Mouse (Mus musculus): ENCODE results near the gene Nudt3.
"Not testable (repeated sequence)": the region's sequence is repeated elsewhere in the genome, so short reads cannot be mapped to it uniquely, and the experiment has no call there.

The Nudt3 gene

DNA sequence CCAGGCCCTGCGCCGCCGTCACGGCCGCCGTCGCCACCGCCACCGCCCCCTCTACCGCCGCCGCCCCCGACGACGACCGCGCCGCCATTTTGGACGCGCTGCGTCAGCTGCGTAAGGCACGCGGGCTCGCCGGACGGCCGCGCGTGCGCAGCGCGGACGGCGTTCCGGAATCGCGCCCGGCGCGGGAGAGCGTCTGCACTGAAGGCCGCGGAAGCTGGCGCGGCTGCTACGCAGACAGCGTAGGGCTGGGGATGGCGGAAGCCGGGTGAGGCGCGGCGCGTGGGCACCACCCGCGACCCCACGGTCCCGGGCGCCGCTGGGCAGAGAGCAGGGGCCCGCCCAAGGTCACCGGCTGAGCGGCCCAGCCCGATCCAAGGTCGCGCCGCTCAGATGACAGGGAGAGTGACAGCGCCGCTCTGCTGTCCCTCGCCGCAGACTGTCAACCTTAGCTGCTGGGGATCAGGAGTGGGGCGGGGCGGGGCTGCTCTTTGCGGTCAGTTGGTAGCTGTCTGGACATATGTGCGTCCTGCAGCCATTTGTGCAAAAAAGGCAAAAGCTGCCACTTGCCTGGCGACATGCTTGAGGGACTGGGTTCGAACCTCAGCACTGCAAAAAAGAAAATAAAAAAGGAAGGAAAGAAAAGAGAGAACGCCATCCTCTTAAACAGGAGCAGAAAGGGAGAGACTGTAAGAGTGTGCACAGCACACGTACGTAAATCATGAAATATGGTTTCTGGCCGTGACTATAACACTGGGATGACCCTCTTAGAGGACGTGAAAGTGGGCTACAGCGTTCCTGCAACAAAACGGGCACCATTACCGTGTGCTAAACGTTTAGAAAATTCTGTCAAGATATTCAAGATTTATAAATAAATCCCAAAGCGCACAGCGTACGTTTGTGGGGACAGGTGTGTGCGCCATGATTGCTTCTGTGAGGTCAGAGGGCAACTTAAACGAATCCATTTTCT lies at the start of gene Nudt3:
Nudt3 (minus strand) TSS at position 136 of the 967 bp plus-strand sequence.
- peak; percentile 85 to 90 for DNase-seq (ENCODE audit: low spot score in 2 of 2)

DNA sequence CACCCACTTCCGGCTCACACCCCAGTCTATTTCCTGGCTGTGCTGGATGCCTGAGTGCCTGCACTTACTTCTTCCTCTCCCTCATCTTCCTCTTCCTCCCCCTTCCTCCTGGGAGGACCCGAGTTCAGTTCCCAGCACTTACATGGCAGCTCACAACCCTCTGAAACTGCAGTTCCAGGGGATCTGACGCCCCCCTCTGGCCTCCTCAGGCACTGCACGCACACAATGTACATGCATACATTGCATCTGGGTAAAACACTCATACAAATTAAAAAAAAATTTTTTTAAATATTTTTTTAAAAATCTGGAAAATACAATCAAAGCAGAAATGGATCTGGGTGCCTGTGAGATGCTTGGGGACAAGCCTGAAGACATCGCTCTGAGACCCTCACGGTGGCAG lies 48.4 kb upstream of the Nudt3 start:
- no peak for DNase-seq (ENCODE audit: low spot score in 2 of 2)

DNA sequence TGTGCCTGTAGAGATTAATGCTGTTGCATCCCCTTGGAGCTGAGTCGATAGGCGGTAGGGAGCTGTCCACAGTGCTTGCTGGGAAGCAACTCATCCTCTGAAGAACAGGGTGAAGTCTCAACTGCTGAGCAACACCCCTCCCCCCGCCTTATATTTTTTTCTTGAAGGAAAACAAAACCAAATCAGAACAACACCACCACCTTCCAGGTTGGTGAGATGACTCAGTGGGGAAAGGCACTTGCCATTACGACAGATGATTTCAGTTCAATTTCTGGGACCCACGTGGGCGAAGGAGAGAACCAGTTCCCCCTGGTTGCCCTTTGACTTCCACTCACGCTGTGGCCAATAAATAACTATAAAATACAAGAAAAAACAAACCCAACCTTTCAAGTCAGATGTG lies 35.5 kb upstream of the Nudt3 start:
- DNase-seq (ENCODE audit: low spot score in 2 of 2), result no peak

DNA sequence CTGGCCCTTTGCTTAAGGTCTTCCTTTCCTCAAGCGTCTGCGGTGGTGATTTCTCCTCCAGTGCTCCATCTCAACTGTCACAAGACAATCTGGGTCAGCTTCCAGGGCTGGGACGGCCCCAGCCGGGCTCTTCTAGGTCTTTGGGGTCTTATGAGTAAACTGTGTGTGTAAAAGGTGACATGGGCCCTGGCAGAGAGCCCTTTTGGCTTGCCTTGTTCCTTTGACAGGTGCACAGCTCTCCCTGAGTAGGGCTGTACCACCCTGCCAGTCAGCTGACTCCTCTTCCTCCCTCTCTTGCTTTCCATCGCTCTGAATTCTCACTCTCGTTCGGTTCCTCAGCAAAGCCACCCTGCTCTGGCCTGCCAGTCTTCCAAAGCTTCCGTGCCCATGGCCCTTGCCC lies 33.8 kb upstream of the Nudt3 start:
- no peak for DNase-seq (ENCODE audit: low spot score in 2 of 2)

DNA sequence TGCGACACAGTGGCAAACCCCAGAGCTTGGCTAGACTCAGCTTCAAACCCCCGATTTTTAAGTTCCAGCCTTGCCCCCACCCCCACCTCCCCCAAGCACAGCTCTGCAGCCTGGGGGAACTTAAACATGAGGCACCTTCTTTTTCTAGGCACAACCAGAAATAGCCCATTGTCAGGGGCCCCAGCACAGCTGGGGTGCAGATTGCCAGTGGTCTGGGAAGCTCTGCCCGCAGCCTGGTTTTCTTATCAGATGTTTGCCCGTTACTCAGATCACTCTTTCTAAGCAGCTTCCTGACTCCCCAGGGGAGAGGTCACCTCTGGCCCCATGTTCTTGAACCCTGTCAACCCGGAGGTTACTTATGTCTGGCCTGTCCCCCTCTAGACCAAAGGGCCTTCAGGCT lies 33.1 kb upstream of the Nudt3 start:
- DNase-seq (ENCODE audit: low spot score in 2 of 2), result no peak

DNA sequence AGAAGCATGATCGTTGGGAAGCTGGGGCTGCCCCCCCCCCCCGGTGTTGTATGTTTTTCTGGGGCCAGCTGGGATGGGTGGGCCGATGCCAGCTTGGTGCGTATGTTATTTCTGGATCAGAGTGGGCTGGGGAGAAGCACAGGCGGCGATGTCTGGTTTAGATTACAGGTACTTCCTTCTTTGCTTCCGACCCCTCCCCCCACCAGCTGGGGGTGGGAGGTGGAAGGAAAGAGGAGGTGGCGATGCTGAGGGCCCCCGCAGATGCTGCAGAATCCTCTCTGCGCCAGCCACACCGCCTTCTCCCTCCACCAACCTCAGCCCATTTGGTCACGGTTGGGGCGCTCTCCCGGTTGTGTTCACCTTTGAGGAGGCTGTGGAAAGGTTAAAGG lies 32.7 kb upstream of the Nudt3 start:
- peak in 1 of 2 experiments; percentile 58 for DNase-seq (ENCODE audit: low spot score in 2 of 2)

DNA sequence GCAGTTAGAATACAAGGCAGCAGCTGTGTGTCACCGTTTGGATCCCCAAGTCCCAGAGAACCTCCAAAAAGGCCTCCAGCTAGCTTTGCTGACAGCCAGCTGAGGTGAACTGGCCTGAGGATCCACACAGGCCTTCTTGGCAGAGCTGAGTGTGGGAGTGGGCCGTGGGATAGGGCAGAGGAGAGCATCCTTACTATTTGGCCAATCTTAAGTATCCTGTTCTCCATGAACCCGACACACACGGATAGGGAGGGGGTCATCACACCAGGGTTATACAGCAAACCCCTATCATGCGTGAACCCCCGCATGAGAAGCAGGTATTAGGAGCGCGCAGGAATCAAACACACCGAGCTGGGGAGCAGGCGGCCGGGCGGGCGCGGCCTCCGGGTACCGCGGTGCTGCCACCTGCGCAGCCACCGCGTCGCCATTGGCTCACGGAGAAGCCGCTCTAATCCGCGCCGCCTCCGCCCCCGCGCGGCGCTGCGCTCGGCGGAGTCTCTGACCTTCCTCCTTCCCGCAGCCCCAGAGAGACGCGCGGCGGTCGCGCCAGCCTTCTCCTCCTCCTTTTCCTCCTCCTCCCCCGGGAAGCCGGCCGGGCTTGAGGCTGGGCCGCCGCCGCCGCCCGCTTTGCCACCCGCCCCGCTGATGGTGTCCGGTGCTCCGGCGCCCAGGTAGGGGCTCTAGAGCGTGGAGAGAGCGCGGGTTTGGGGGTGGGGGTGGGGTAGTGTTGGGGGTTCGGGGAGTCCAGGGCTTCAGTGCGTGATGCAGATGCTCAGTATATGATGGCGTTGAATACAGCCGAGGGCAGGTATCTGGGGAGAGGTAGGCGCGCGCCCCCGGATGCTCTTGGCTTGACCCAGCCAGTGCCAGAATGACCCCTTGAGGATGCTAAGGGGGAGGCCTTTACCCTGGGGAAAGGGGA lies 32.1 kb upstream of the Nudt3 start, which contains the start of gene Pacsin1:
Pacsin1 (plus strand) TSS at position 421 of the 922 bp plus-strand sequence.
- peak; percentile 24 to 57 for DNase-seq (ENCODE audit: low spot score in 2 of 2)

DNA sequence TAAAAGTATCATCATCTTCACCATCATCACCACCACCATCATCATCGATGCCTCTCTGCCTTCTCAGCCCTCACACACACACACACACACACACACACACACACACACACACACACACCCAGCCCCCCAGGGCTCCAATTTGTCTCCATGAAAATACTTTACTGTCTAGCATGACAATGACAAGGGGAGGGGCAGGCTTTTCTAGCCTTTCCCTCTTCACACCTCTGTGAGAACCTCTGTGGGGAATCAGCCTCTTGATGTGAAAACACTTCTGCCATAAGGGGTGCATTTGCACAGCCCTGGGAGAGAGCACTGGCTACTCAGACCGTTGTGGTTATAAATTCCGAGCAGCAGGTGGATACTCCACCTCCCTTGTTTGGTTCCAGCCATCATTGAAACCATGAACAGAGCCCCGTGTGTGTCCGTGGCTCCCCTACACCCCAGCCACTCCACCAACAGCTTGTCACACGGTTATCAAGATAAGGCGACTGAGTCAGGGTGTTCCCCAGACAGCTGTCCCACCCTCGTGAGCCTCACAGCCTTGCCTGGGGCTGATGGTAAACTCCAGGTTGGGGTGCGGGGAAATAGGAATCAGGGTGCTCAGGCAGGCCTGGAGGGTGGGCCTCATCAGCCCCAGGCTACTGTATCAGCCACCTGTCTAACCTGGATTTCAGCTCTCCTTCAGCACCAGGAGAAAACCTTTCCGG lies 30.1 kb upstream of the Nudt3 start:
- no peak for DNase-seq (ENCODE audit: low spot score in 2 of 2)

DNA sequence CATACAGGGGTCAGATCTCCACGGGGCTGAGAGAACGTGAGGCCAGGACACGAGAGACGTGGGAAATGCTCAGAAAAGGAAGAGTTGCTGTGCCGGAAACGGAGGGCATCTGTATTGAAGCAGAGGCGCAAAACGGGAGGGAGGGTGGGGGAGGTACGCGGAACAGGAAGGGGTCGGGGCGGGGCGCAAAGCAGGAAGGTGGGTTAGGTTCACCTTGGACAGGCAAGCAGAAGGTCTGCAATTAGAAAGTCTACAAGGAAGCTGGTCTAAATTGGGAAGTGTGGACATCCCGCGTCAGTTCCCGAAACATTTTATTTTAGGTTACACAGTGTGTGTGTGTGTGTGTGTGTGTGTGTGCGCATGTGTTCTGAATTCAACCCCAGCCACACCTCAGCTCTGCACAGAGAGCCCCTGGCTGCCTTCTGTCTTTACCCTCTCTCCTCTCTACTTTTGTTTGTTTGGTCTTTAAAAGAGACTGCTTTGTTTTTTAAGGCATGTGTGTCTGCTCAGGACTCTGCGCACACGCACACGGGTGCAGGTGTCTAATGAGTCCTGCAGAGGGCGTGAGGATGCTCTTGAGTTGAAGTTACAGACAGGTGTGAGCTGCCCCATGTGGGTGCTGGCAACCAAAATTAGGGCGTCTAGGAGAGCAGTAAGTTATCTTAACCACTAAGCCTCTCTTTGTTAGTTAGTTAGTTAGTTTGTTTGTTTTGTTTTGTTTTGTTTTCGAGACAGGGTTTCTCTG lies 28.9 kb upstream of the Nudt3 start:
- no peak for DNase-seq (ENCODE audit: low spot score in 2 of 2)

DNA sequence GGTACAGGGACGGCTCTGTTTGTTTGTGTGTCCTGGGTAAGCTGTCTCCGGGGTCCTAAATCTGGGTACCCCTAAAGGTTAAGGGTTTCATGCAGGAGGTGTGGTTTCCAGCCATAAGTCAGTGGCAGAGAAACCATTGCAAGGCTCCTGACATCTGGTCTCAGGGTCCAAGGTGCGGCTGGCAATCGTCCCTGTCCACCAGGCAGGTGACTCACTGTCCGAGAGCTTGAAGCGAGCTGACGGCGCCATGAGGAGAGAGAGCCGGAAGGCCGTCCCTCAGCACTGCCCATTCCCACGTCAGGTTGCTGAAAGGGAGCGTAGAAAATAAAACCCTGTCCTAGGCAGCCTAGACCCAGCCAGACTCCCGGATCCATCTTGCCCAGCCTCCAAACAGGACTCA lies 27.3 kb upstream of the Nudt3 start:
- no peak for DNase-seq (ENCODE audit: low spot score in 2 of 2)

DNA sequence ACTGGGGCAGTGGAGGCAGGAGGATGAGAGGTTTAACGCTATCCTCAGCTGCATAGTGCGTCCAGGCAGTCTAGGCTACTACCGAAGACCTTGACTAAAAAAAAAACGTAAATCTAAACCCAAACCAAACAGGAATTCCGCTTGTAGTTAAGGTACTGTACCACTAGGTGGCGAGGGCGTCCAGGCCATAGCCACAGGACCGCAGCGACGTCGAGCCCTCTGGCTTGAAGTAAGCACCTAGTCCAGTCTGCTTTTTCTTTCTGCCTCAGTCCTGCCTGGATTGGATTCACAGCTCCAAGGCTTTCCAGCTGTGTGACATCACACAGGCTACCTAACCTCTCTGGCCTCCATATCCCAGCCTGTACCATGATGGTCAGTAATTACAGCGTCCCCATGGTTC lies 26.9 kb upstream of the Nudt3 start:
- DNase-seq (ENCODE audit: low spot score in 2 of 2), result peak; percentile 47 to 79

DNA sequence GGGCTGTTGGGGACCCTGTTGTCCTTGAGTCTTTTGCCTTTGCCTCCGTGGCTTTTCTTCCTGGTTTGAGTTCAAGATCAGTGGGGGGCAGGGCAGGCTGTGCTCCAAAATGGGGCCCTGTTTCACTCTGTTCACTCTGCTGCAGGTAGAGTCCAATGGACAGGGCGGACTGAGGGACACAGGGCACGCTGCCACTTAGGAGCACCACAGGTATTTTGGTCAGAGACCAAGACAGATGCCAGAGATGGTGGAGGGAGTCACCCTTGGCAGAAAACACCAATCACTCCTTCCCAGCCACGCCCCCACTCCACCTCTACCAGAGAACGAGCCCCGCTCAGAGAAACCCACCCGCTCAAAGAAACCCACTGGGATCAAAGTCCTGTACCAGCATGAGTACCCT lies 22.5 kb upstream of the Nudt3 start:
- DNase-seq (ENCODE audit: low spot score in 2 of 2), result no peak

DNA sequence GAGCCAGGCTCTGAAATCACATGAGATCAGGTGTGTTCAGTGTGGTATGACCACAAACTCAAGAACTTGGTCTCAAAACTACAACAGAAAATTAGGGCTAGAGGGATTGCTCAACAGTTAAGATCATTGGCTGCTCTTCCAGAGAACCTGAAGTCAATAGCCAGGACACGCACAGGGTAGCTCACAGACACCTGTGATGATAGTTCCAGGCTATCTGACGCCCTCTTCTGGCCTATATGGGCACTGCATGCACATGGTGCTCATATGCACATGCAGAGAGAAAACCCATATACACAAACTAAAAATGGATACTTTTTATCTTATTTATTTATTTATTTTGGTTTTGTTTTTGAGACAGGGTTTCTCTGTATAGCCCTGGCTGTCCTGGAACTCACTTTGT lies 21.3 kb upstream of the Nudt3 start:
- DNase-seq (ENCODE audit: low spot score in 2 of 2), result no peak

DNA sequence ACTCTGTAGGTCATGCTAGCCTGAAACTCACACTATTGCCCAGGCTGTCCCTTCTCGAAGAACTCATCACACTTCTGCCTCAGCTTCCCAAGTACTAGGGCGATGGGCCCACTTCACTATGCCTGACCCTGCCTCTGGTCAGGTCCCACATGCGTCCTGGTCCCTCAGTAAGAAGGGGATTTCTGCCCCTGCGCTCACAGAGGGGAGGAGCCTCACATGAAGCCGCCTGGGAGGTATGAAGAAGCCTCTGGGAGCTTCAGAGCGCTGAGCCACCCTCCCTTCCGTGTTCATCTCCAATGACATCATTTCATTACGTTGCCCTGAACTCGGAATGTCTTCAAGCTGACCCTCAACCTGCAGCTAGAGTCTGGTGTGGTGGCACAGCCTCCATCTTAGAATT lies 20.5 kb upstream of the Nudt3 start:
- DNase-seq (ENCODE audit: low spot score in 2 of 2), result no peak

DNA sequence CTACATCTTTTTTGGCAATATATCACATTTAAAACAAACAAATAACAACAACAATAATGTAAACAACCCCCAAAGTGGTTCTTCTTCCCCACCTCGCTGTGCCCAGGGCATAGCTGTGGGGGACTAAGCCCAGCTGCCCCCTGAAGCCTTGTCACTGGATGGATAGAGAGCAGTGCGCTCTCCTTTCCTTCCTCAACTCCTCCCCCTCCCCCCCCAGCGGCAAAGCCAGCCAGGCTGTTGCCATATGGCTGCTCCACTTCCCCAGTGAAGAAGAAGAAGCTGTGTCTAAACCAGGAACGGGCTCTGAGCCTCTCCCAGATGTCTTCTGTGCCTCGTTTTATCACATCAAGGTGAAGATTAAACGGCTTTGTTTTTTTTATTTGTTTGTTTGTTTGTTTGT lies 19.8 kb upstream of the Nudt3 start:
- no peak for DNase-seq (ENCODE audit: low spot score in 2 of 2)

DNA sequence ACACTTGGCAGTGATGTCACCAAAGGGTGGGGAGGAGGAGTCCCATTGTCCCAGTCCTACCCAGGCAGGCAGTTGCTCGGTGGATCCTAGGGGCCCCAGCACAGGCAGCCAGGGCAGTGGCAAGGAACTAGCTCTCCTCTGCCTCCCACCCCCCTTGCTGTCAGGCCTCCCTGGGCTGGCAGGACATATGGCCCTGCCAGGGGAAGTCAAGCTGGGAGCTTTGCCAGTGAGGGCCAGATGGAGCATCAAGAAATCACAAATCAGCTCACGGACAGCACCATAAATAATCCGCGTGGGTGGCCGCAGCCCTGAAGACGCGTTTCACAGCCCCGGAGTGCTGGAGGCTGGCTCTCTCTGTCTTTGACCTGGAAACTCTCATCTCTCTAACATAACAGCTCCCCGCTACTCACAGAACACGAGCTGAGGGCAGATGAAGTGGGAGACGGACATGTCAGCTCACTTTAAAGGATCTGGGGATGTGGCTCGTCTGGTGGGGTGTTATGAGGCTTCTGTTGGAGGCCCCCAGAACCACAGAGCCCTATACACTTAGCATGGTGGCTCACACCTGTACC lies 19.3 kb upstream of the Nudt3 start:
- DNase-seq (ENCODE audit: low spot score in 2 of 2), result no peak

DNA sequence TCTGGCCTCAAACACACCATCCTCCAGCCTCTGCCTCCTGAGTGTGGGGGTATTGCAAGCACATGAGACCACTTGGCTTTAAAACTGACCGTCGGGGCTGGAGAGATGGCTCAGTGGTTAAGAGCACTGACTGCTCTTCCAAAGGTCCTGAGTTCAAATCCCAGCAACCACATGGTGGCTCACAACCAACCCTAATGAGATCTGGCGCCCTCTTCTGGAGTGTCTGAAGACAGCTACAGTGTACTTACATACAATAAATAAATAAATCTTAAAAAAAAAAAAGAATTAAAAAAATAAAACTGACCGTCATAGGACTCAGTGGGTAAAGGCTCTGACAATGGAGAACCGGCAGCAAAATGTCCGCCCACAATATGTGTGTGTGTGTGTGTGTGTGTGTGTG lies 16.6 kb upstream of the Nudt3 start:
- DNase-seq (ENCODE audit: low spot score in 2 of 2), result not testable (repeated sequence)

DNA sequence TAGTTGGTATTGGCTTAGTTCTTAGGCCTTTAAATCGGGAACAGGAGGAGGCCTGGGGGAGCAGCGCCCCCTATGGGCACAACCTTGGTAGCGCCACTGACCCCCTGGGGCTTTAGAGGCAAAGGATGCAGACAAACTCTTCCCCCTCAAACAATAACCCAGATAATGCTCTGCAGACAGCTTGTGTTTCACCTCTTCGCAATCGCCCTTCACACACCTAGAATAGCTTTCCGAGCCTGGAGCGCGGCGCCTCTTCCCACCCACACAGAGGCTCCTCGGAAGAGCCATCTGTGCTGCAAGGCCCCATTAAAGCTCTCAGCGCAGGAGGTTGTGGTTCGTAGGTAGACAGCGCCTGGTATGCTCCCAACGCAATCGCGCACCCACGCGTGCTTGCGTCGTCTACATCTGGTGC lies 15.6 kb upstream of the Nudt3 start:
- peak; percentile 33 to 51 for DNase-seq (ENCODE audit: low spot score in 2 of 2)

DNA sequence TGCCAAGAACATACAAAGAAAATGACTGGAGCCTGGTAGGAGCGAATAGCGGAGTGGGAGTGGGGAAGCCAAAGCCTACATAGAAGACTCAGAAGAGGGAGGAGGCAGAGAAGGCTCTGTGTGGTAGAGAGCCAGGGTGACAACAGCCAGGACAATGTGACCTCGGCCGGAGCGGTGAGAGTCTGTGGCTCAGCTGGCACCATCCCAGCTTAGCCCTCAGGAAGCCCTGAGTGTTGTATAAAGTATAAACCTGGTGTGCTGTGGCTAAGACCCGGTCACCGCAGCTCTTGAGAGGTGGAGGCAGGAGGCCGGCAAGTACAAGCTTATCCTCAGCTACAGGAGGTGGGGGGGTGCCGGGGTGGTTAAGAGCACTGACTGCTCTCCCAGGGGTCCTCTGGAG lies 14.0 kb upstream of the Nudt3 start:
- no peak for DNase-seq (ENCODE audit: low spot score in 2 of 2)

DNA sequence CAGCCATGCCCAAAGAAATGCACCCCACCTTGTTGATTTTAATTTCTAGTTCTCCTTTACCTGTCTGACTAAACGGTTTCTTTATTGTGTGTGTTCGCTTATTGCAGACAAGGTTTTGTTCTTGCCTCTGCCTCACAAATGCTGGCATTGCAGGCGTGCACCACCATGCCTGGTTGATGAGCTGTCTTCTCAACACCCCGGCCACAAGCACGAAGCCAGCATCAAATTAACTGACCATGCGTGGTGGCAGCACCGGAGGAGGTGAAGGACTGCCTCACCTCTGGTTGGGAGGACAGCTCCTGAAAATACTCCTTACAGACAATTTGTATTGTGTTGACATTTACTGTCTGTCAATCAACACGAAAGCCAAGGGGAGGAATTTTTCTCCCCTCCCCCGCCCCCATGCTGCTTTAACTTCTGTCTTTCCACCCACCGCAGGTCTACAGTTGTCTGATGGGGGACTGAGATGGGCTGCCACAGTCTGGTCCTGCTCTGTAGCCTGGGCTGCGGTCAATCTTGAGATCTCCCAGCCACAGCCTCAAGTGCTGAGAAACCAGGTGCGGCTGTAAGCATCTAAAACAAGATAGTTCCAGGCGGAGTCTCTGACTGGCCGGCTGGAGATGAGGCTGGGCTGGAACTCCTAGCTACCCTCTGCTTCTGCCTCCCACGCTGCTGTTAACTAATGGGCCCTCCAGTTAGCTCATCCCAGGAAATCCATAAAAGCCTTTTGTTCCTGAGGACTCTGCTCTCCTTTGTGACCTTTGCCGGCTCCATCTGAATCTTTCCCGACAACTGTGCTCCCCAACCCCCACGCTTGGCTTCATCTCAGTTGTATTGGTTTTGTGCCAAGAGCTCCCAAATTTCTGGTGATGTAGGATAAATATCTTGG lies 13.1 kb upstream of the Nudt3 start, which contains the start of gene Rps10:
Rps10 (minus strand) TSS at position 538 of the 889 bp plus-strand sequence.
- no peak for DNase-seq (ENCODE audit: low spot score in 2 of 2)
